Mouse (Mus musculus) G1E (cell line): ENCODE measurements around the gene Rbck1.

Experiments
- CTCF ChIP-seq: IDR thresholded peaks from 2 replicates; pipeline ENCODE4 v1.5.1; 2012; ENCODE audit warnings: low read depth, low read length, inconsistent platforms, mixed read lengths
- GATA2 ChIP-seq: IDR thresholded peaks from 2 replicates; pipeline ENCODE4 v1.6.1; 2012; ENCODE audit warnings: low read depth, low read length, inconsistent platforms, borderline replicate concordance
- TAL1 ChIP-seq: conservative IDR thresholded peaks from 2 replicates; pipeline ENCODE4 v1.6.1; 2012; ENCODE audit warnings: low read depth, low read length, inconsistent platforms, mixed read lengths

GRCm38 (mm10) chr2:152347722-152348121 is 15.3 kb upstream of the Rbck1 start:
- no peak for TF ChIP-seq TAL1
- TF ChIP-seq CTCF = no peak
- TF ChIP-seq GATA2 = no peak
